Mouse (Mus musculus) testis, postnatal 14 days (tissue): ENCODE results near the gene Olfr675.
"Not testable (repeated sequence)": the region's sequence is repeated elsewhere in the genome, so short reads cannot be mapped to it uniquely, and the experiment has no call there.

Source experiments
- DNase-seq: peaks from one replicate; pipeline ENCODE4 v3.0.0; 2021; ENCODE audit warnings: low spot score

Olfr675 gene

DNA sequence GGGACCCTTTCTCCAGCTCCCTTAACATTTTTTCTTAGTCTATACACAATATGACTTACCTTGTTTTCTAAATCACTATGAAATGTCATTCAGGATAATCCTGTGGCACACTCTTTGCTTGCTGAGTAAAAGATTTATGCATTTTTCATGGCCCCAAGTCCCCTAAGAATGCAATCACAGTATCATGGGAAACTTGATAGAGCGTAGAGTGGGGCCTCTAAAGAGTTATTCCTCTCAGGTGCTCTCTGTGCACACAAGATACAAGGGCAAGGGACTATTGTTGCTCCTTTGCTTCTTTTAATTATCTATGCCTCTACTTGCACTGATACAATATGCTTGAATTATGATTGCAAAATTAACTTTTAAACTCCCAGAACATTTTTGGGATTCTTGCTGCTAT lies at the start of gene Olfr675:
Gene Olfr675, minus strand, starts transcription at position 101 of the 400 bp plus-strand sequence.
- no peak for DNase-seq

DNA sequence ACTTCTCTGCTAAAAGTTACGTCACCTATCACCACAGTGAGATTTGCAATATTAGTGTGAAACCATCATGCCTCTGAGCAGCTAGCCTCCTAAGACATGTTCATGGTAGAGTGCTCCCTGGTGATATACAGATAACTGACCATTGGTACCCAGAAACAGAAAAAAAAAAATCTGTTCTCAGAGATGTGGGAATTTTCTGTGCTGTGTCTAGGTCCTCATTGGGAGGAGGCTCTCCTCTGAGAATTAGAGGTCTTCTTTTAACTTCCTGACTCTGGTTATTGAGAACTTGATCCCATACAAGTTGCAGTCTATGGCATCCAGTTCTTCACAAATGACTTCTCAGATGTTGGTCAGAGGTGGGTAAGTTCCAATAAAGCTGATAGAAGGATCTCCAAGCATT lies 35.9 kb upstream of the Olfr675 start, which contains the start of gene Olfr678:
Gene Olfr678, plus strand, starts transcription at position 301 of the 400 bp plus-strand sequence.
- no peak for DNase-seq

DNA sequence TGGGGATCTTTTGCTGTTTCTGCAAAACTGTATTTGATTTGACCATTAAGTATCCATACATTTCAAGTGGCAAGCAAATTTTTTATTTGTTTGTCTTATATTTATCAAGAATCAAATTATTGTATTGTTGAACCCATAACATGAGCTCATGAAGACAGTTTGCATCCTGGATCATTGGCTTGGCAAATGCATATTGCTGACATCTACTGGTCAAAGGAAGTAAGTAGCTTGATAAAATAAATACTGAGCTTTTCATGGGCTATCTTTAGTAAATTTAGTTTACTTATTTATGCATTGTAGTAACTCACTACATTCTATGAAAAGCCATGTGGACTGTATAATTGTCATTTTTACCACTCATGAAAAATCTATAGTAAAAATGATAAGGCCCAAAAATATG lies 30.7 kb upstream of the Olfr675 start:
- DNase-seq: no peak

DNA sequence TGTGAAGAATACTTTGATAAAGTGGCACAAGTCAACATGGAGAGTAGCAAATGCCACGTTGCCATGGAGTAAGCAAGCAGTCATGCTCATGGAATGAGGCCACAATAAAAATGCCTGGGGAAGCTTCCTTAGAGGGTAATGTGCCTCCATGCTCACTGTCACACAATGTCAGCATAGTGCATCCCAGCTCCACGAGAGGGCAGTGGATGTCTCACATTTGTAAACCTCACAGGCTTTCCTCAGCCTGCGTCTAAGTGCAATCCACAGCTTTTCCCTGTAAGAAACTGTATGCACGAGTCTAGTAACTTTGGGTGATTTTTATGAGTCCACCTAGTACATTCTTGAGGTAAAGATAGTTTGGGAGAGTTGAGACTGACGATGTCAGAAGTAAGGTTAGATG lies 5.6 kb upstream of the Olfr675 start:
- DNase-seq: not testable (repeated sequence)

DNA sequence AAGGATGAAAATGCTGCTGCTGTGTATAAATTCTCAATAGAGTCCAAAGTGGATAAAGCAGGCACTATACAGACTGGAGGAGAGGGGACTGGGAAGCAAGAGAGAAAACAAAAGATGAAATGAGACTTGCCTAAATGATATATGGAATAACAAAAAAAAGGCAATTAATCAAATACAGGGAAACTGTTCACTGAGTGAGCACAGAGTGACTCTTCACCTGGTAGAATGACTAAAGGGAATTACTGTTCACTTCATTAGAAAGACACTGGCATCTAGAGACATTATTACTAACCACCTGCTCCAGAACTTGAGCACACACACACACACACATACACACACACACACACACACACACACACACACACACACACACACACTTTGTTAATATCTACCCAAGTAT lies 4.1 kb upstream of the Olfr675 start, which contains the start of gene Olfr676:
Gene Olfr676, plus strand, starts transcription at position 301 of the 400 bp plus-strand sequence.
- DNase-seq: no peak

DNA sequence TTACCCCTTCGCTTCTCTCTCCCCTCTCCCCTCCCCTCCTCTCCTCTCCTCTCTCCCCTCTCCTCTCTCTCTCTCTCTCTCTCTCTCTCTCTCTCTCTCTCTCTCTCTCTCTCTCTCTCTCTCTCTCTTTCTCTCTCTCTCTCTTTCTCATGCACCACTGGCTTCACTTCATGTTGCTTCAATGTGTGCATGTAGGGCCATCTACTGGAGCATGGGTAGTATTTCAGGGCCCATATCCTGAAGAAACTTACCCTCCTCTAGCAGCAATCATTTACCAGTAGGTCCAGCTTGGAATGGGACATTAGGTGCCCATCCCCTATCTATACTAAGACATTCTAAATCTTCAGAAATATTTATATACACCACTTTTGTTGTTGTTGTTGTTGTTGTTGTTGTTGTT lies 5.7 kb downstream of the Olfr675 start:
- no peak for DNase-seq

DNA sequence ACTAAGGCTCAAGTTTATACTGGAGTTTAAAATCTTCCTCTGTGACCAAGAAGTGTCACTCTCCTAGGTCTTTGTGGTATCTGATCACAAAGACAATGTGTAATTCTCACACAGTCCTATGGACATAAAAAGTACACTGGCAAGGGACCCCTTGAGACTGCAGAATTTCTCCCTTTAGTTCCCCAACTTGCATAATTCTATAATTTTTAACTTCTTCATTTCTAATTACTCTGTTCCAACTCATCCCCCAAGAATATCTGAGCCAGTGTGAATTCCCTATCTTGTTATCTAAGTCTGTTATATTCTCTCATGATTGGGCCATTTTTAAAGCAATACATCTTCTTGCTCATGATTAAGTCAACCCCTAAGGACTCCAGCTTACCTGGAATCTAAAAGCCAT lies 26.3 kb downstream of the Olfr675 start, which contains the start of gene Olfr672:
Gene Olfr672, minus strand, starts transcription at position 101 of the 400 bp plus-strand sequence.
- no peak for DNase-seq

DNA sequence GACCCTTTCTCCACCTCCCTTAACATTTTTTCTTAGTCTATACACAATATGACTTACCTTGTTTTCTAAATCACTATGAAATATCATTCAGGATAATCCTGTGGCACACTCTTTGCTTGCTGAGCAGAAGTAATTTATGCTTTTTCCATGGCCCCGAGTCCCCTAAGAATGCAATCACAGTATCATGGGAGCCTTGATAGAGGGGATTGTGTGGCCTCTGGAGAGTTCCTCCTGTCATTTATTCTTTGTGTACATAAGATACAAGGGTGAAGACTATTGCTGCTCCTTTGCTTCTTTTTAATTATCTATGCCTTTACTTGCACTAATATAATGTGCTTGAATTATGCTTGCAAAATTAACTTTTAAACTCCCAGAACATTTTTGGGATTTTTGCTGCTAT lies 49.2 kb downstream of the Olfr675 start, which contains the start of gene Olfr671:
Gene Olfr671, minus strand, starts transcription at position 101 of the 400 bp plus-strand sequence.
- DNase-seq: no peak

DNA sequence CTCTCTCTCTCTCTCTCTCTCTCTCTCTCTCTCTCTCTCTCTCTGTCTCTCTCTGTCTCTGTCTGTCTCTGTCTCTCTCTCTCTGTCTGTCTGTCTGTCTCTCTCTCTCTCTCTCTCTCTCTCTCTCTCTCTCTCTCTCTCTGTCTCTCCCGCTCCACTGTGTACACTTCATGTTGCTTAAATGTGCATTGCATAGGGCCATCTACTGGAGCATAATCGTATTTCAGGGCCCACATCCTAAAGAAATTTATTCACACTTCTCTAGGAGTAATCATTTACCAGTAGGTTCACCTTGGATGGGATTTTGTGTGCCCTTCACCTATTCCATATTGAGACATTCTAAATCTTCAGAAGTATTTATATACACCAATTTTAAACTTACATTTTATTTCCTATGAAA lies 55.8 kb downstream of the Olfr675 start:
- not testable (repeated sequence) for DNase-seq
